Mouse (Mus musculus) forebrain, embryonic 16.5 days (tissue): Measurements from ENCODE around the gene AI661453. TPM values are rescaled to one million over a fixed set of nuclear protein-coding genes. Genes with fewer than 3 reads are reported as not detected.
"Not testable (repeated sequence)": the region's sequence is repeated elsewhere in the genome, so short reads cannot be mapped to it uniquely, and the experiment has no call there.

Source experiments
- ATAC-seq: fragments of 200-750 bp; cut with Nextera tagmentation; 2 replicates; pipeline ENCODE4 v1.8.0; 2017; ENCODE audit warnings: mild to moderate bottlenecking, moderate library complexity
- H3K27ac ChIP-seq: fragments of 300-500 bp; sonication (generic); 2 replicates; pipeline ENCODE4 v1.5.1; 2014; ENCODE audit warnings: low read length, control low read depth
- H3K27me3 ChIP-seq: fragments of 300-500 bp; sonication (generic); replicated peaks from 2 replicates; pipeline ENCODE4 v1.6.1; 2014; ENCODE audit warnings: low read length; ENCODE audit not compliant: control insufficient read depth, insufficient read depth
- H3K36me3 ChIP-seq: fragments of 300-500 bp; sonication (generic); 2 replicates; pipeline ENCODE4 v1.6.1; 2014; ENCODE audit not compliant: control insufficient read depth, insufficient read depth
- H3K4me1 ChIP-seq: fragments of 300-500 bp; sonication (generic); replicated peaks from 2 replicates; pipeline ENCODE4 v1.6.1; 2014; ENCODE audit warnings: low read length; ENCODE audit not compliant: control insufficient read depth, insufficient read depth
- H3K4me2 ChIP-seq: fragments of 300-500 bp; sonication (generic); 2 replicates; pipeline ENCODE4 v1.6.1; 2014; ENCODE audit warnings: mild to moderate bottlenecking, low read length, control low read depth
- H3K4me3 ChIP-seq: fragments of 300-500 bp; sonication (generic); replicated peaks from 2 replicates; pipeline ENCODE4 v1.5.1; 2014; ENCODE audit warnings: mild to moderate bottlenecking, low read length, control low read depth
- H3K9ac ChIP-seq: fragments of 300-500 bp; sonication (generic); replicated peaks from 2 replicates; pipeline ENCODE4 v1.6.1; 2014; ENCODE audit warnings: low read depth, low read length, control low read depth
- H3K9me3 ChIP-seq: fragments of 300-500 bp; sonication (generic); 2 replicates; pipeline ENCODE4 v1.6.1; 2016; ENCODE audit warnings: low read length; ENCODE audit not compliant: control insufficient read depth
- WGBS: fragments of 180-500 bp; shearing (Covaris S2); extraction: QIAGEN DNeasy Blood & Tissue Kit; methylation state at CpG from one replicate; pipeline ENCODE4 v1.1.7; 2014; 5-methylcytosine and 5-hydroxymethylcytosine counted together
- polyA plus RNA-seq: library from polyadenylated mRNA; unstranded; fragments of >200 nt; fragmentation: Nextera tagmentation; extraction: Ambion mirVana; gene quantifications from 2 replicates; pipeline ENCODE4 v1.2.1, GENCODE M21; 2015

AI661453 gene
- polyA plus RNA-seq, 1 experiment from 2014 or later = 0.22 TPM

DNA sequence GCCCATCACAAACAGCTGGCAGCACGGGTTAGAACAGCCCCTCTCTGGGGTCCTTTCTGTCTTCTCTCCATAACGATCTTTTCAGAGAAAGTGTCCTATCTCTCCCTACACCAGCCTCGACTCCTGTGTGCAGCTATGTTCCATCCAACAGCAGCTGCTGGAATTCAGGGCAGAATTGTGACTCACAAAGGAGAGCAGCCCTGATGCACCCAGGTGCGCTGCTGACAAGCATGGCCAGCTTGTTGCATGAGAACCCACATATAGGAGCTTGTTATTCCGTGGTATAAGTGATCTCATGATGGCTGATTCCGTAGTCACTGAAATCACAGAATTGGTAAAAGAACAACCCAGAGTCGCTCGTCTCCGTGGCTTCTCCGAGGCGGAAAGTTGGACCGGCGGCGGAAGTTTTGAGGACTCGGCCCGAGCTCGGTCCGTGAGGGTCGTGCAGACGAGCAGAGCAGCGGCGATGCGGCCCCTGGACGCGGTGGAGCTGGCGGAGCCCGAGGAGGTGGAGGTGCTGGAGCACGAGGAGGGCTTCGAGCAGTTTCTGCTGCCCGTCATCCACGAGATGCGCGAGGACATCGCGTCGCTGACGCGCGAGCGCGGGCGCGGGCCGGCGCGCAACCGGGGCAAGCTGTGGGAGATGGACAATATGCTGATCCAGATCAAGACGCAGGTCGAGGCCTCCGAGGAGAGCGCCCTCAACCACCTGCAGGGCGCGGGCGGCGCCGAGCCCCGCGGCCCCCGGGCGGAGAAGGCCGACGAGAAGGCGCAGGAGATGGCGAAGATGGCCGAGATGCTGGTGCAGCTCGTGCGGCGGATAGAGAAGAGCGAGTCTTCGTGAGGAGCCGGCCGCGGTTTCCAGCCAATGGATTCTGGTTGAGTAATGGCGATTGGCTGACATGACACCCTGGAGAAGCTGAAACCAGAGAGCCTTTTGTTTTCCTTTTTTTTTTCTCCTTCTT, 26.2 kb upstream of the AI661453 start:
- Histone ChIP-seq H3K4me2 (peak overlapping the region; percentile 45), H3K27me3 (peaks cover 25% of the 10 kb centered on the region), H3K4me3 (peak overlapping the region; percentile 28)
- not testable (repeated sequence) for H3K9me3 ChIP-seq, H3K36me3 ChIP-seq, H3K27ac ChIP-seq, H3K9ac ChIP-seq, H3K4me1 ChIP-seq
- ATAC-seq = peak; percentile 45
- WGBS = 2% methylated on average over 74 of the region's 74 CpGs

DNA sequence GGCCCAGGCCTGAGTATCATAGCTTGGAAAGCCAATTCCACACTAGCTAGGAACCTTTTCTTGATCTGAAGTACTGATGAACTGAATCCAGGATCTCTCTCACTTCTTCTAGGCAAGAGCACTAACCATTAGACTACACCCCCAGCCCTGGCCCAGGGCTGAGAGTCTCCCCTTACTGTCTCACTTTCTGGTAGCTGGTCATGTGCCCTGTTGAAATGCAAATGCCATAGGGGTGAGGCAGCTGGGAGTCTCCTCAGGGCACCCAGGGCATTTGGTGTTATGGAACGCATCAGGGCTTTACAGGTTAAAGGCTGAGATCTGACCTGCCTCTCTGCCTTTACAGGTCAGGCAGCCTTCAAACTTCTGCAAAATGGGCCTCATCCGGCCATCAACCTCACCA, 16.2 kb upstream of the AI661453 start:
- H3K4me1 ChIP-seq = no peaks in the 10 kb centered on the region
- H3K4me2 ChIP-seq = no peak overlapping the region
- ATAC-seq = no peak
- H3K36me3 ChIP-seq = no peaks in the 10 kb centered on the region
- H3K9me3 ChIP-seq = no peaks in the 10 kb centered on the region
- no peak overlapping the region for H3K9ac ChIP-seq
- 84% methylated on average over 2 of the region's 2 CpGs for WGBS
- no peak overlapping the region for H3K4me3 ChIP-seq
- H3K27me3 ChIP-seq = no peaks in the 10 kb centered on the region
- no peak overlapping the region for H3K27ac ChIP-seq

DNA sequence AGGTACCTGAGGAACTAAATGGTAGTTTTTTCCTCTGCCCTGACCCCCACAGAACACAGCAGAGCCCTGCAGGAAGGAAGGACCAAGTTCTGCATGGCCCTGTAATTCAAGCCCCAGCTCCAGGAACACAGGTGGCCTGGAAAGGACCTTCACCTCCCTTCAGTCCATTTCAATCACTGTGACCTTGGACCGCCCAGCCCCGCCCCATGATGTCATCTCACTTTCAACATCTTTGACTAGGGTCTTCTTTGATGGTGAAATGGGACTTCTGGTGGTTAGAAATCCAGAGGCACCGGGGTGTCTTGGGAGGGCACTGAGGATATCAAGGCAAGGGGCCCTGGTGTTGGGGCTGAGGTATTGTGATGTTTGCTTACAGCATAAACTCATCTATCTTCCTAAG, 14.8 kb upstream of the AI661453 start:
- no peaks in the 10 kb centered on the region for H3K9me3 ChIP-seq
- no peak overlapping the region for H3K4me2 ChIP-seq
- H3K27me3 ChIP-seq = no peaks in the 10 kb centered on the region
- H3K9ac ChIP-seq = no peak overlapping the region
- no peaks in the 10 kb centered on the region for H3K4me1 ChIP-seq
- WGBS = 79% methylated on average over 3 of the region's 3 CpGs
- no peaks in the 10 kb centered on the region for H3K36me3 ChIP-seq
- ATAC-seq = no peak
- no peak overlapping the region for H3K27ac ChIP-seq
- no peak overlapping the region for H3K4me3 ChIP-seq

DNA sequence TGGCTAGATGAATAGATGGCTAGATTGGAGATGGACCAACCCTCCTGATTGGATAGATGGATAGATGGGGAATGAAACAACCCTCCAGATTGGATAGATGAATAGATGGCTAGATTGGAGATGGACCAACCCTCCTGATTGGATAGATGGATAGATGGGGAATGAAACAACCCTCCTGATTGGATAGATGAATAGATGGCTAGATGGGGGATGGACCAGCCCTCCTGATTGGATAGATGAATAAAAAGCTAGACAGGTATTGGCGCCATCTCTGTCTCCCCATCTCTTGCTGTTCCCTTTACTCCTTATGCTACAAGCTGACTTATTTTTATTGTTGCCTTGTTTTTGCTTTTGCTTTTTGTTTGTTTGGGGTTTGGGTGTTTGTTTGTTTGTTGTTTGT, 13.8 kb upstream of the AI661453 start:
- not testable (repeated sequence) for H3K4me1 ChIP-seq, H3K4me3 ChIP-seq, H3K27me3 ChIP-seq, H3K27ac ChIP-seq, H3K36me3 ChIP-seq, H3K9me3 ChIP-seq, H3K9ac ChIP-seq, ATAC-seq, H3K4me2 ChIP-seq
- WGBS = 71% methylated on average over 1 of the region's 1 CpGs

DNA sequence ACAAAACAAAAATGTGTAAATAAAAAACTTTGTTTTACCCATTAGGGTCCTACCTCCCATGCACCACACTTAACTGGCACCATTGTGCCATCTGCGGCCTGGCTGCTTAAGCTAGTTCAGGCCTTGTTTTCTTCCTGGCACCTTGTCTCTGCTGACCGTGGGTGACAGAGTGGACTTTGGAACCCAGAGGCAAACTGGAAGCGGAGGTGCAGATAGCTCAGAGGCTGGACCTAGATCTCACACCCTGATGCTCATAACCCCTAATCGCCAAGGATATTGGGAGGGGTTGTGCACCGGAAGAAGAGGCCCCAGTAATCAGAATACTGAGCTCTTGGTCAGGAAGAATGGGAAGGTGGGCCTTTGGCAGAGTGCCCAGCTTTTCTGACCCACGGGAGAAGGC, 12.2 kb upstream of the AI661453 start:
- Histone ChIP-seq H3K4me1 (no peaks in the 10 kb centered on the region), H3K27ac (no peak overlapping the region), H3K9ac (no peak overlapping the region), H3K4me3 (no peak overlapping the region), H3K27me3 (no peaks in the 10 kb centered on the region), H3K4me2 (no peak overlapping the region), H3K36me3 (no peaks in the 10 kb centered on the region), H3K9me3 (no peaks in the 10 kb centered on the region)
- no peak for ATAC-seq
- WGBS = 70% methylated on average over 6 of the region's 6 CpGs

DNA sequence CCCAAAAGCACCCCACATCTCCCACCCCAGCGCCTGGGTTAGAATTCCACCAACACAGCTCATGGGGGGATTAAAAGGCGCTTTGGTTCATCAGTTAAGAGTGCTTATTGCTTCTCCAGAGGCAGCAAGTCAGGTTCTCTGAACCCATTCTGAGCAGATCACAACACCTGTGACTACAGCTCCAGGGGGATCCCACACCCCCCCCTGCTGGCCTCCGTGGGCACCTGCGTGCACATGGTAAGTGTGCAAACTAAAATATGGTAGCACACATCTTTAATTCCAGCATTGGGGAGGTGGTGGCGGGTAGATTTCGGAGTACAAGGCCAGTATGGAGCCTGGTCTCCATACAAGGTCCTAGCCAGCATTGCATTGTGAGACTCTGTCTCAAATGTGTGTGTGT, 9.1 kb upstream of the AI661453 start:
- no peaks in the 10 kb centered on the region for H3K9me3 ChIP-seq
- H3K4me1 ChIP-seq = no peaks in the 10 kb centered on the region
- H3K4me2 ChIP-seq = no peak overlapping the region
- no peak for ATAC-seq
- H3K27ac ChIP-seq = no peak overlapping the region
- WGBS = 69% methylated on average over 6 of the region's 6 CpGs
- H3K4me3 ChIP-seq = no peak overlapping the region
- H3K9ac ChIP-seq = no peak overlapping the region
- H3K36me3 ChIP-seq = no peaks in the 10 kb centered on the region
- H3K27me3 ChIP-seq = no peaks in the 10 kb centered on the region

DNA sequence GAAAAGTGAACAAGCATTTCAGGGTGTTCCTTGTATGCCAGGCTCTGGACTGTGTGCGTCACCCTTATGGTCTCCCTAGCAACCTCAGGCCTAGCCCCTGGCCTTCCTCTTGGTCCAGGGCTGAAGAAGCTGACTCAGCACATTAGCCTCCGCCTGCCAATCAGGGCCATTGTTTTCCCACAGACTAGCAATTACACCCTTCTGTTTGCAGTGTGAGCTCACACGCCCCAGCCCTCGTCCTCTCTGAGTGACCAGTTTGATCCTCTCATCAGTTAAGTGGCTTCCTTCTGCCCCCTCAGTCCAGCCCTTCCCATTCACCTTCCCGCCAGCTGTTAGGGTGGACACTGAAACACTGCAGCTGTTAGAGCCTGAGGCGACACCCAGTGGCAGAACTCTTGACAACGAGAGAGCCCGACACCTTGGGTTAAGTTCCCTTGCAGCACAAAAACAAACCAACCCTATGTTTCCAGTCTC, 7.5 kb upstream of the AI661453 start:
- Histone ChIP-seq H3K9me3 (no peaks in the 10 kb centered on the region), H3K4me2 (no peak overlapping the region), H3K4me3 (no peak overlapping the region), H3K36me3 (no peaks in the 10 kb centered on the region), H3K9ac (no peak overlapping the region), H3K4me1 (no peaks in the 10 kb centered on the region), H3K27me3 (no peaks in the 10 kb centered on the region), H3K27ac (no peak overlapping the region)
- WGBS = 3% methylated on average over 8 of the region's 8 CpGs
- ATAC-seq = peak; percentile 33; the same call in 1 of the 2 replicates

DNA sequence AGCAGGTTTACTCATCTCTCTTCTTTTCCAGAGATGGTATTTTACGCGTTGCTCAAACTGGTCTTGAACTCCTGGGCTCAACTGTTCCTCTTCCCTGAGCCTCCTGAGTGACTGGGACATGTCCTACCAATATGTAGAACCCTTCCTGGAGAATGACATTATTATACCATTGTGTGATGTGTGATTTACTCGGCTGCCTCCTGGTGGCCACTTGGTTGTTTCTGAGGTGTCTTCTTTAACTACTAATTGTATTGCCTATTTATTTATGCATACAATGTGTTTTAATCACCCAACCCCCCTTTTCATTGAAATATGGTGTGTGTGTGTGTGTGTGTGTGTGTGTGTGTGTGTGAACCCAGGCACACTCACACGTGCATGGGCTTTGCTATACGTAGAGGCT, 5.6 kb upstream of the AI661453 start:
- no peak overlapping the region for H3K9ac ChIP-seq
- H3K4me3 ChIP-seq = no peak overlapping the region
- H3K4me2 ChIP-seq = no peak overlapping the region
- H3K27me3 ChIP-seq = peaks cover 8% of the 10 kb centered on the region; the same call in 1 of the 2 replicates
- H3K27ac ChIP-seq = no peak overlapping the region
- no peaks in the 10 kb centered on the region for H3K4me1 ChIP-seq
- no peak for ATAC-seq
- no peaks in the 10 kb centered on the region for H3K36me3 ChIP-seq
- 72% methylated on average over 5 of the region's 5 CpGs for WGBS
- no peaks in the 10 kb centered on the region for H3K9me3 ChIP-seq

DNA sequence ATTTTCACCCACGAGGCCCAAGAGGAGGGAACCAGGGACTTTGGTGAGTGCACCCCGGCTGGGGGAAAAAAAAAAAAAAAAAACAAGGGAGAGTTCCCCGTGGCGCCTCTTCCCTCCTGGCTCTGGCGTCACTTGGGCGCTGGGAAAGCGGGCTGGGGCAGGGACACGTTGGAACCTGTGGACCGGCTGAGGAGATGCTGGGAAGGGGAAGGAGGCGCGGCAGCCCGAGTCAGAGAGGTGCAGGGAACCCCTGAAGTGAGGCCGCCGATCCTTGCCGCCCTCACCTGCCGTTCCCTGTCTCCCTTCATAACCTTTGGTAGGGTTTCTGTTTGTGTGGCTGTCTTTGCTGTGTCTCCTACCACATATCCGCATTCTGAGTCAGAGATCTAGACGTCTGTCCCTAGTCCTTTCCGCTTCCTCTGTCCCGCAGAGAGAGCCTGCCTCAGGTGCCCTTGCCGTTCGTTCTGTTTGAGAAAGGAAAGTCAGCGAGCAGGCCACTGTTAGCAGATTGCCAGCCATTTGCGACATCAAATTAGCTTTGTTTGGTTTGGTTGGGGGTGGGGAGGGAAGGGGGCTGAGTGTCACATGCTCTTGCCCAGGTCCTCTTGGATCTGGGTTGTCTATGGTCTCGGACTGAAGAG, 612 bp downstream of the AI661453 start, which contains the start of gene 1700001C19Rik:
TSS of gene 1700001C19Rik (minus strand) at position 470 of the 641 bp plus-strand sequence.
- H3K4me1 ChIP-seq = peaks cover 15% of the 10 kb centered on the region
- H3K27ac ChIP-seq = no peak within 1 kb of the TSS
- peak within 1 kb of the TSS; percentile 38 for H3K4me3 ChIP-seq
- no peaks in the 10 kb centered on the region for H3K36me3 ChIP-seq
- no peak for ATAC-seq
- peak within 1 kb of the TSS; percentile 36; the same call in 1 of the 2 replicates for H3K9ac ChIP-seq
- no peaks in the 10 kb centered on the region for H3K9me3 ChIP-seq
- 2% methylated on average over 22 of the region's 25 CpGs for WGBS
- H3K4me2 ChIP-seq = peak within 1 kb of the TSS; percentile 60
- H3K27me3 ChIP-seq = peaks cover 42% of the 10 kb centered on the region
